Mouse (Mus musculus) T-helper 17 cell (primary cell): Measurements from ENCODE around the gene Try10.
"Not testable (repeated sequence)": the region's sequence is repeated elsewhere in the genome, so short reads cannot be mapped to it uniquely, and the experiment has no call there.

Experiments used
- in situ Hi-C, 2 experiments: fragments of 300-600 bp; cut with MboI, MseI; formaldehyde crosslinking; loops; 1 replicate in 1 of 2; 2 replicates in 1 of 2; pipeline ENCODE4 v1.15.1; 2025; ENCODE audit warnings: high pct_unique_total_duplicates in 2 of 2

The Try10 gene

DNA sequence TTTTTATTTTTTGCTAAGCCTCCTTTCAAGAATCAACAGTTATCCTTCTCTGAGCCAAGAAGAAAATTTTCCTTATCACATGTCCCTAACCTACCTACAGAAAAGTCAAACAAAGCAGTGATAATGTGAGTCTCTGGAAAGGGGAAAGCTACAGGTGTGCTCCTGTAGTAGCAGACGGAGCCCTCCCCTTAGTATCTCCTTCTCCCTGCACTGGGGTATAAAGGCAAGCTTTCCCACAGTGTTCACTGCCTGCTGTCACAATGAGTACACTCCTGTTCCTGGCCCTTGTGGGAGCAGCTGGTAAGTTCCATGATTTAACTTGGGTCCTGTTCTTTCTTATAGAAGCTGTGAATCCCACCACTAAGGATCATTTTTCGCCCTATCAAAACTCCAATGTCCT, at the start of gene Try10:
Gene Try10 (plus strand): TSS at position 174 of the 400 bp plus-strand sequence.
- in situ Hi-C loops: no loop called here

DNA sequence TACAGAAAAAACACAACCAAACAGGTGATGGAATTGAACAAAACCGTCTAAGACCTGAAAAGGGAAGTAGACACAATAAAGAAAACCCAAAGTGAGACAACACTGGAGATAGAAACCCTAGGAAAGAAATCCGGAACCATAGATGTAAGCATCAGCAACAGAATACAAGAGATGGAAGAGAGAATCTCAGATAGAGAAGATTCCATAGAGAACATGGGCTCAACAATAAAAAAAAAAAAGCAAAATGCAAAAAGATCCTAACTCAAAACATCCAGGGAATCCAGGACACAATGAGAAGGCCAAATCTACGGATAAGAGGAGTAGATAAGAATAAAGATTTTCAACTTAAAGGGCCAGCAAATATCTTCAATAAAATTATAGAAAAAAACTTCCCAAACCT, 37.2 kb upstream of the Try10 start, which contains the start of gene Try5:
Gene Try5 (minus strand): TSS at position 101 of the 400 bp plus-strand sequence.
- in situ Hi-C loops: not testable (repeated sequence)

DNA sequence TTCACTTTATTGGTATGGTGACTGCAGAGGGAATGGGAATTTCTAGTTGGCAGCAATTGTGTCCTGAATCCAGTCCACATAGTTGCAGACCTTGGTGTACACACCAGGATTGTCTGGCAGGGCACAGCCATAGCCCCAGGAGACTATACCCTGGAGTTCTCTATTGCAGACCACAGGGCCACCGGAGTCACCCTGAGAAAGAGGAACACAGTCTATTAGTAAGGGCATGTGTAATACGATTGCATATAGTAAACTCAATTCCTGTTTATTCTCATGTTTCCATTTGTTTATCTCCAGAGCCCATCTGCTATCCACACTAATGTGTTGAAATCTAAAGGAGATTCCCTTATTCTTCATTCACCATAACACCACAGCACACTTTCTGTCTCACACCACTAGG, 19.9 kb downstream of the Try10 start:
- in situ Hi-C loops: not testable (repeated sequence)

DNA sequence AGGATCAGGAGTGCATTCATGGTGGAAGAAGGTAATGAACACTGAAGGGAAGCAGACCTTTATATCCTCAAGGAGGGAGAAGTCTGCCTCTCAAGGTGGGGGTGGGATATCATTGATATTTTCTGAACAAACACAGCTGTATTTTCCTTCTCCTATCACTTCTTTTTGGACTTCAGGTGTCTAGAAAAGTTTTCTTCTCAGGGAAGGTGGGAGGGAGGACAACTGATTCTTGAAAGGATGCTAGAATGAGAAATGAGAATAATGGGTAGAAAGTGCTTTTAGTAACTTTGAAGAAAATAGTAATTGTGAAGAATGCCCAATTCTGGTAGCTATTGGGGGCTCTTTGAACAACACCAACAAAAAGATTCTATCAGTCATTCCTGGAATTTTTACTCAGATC, 23.7 kb downstream of the Try10 start, which contains the start of gene Prss3:
Gene Prss3 (minus strand): TSS at position 101 of the 400 bp plus-strand sequence.
- in situ Hi-C loops: not testable (repeated sequence)

- in situ Hi-C loops: no loop called here
Observed at GRCm38 (mm10) chr6:41386781-41387180, 32.9 kb downstream of the Try10 start.

DNA sequence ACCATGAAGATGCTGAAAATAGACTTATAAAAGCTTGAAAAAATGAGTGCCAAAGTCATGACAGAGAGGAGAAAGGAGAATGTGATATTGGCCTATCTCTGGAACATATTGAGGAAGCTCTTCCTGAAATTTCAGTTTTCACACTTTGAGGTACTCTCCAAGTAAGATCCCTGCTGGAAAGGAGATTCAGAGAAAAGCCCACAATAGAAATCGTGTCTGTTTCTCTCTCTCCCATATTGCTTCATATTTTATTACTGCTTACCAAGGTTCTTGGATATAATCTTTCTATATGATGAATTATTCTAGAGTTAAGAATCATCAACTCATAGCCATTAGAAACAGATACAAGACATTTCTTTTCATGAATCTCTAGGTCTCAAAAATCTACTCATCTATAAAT, 37.7 kb downstream of the Try10 start:
- in situ Hi-C loops: not testable (repeated sequence)

DNA sequence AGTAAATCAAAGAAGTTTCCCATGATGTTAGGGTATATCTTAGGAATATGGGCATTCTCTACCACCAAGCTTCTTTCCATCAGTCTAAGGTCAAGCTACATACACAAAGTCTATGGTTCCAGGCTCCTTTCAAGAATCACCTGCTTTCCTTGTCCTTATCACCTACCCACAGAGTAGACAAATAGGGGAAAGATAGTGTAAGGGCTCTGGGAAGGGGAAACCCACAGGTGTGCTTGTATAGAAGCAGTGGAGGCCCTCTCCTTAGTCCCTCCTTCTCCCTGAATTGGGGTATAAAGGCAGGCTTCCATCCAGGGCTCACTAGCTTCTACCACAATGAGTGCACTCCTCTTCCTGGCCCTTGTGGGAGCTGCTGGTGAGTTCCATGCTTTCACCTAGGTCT, 38.2 kb downstream of the Try10 start, which contains the start of gene Gm5771:
Gene Gm5771 (plus strand): TSS at position 301 of the 400 bp plus-strand sequence.
- in situ Hi-C loops: not testable (repeated sequence)
